Mouse (Mus musculus): ENCODE measurements around the gene Olfm4.

Olfm4 gene

DNA sequence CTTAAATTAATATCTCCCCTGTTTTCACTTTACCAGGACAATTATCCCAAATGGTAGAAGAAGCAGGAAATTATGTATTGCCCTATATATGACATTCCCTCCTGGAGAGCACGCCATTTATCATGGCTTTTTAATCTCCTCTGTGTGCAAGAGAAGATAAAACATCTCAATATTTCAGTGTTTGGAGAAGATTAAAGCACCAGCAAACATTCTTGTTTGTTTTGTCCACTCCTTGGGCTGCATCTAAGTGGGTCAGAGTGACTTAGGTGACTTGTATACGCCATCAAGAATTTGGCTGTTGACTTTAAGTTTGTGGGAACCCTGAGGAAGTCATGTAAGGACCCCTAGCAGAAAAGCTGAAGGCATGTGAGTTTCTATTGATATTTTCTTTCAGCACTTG is at the start of gene Olfm4:
Olfm4 (plus strand) TSS at position 301 of the 400 bp plus-strand sequence.
- DNase-seq (ENCODE audit: low read depth in 2 of 2, low spot score in 2 of 2) = no peak

DNA sequence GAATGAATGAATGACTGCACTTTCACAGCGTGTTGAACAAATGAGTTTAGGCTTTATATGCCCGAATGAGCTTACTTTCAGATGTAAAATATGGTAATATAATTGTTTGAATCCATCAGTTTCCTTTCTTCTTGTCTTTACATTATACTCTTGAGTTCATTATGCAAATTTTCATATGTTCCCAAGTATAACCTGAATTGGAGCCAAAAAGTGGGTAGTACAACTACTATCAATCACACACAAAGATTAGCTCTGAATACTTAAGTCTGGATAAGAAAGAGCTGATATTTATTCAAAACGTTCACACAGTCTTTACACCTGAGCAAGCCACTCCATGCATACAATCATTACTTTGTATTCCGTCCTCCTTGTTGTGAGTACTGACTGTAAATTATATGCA is 49.5 kb upstream of the Olfm4 start:
- DNase-seq (ENCODE audit: low read depth in 2 of 2, low spot score in 2 of 2) = no peak

DNA sequence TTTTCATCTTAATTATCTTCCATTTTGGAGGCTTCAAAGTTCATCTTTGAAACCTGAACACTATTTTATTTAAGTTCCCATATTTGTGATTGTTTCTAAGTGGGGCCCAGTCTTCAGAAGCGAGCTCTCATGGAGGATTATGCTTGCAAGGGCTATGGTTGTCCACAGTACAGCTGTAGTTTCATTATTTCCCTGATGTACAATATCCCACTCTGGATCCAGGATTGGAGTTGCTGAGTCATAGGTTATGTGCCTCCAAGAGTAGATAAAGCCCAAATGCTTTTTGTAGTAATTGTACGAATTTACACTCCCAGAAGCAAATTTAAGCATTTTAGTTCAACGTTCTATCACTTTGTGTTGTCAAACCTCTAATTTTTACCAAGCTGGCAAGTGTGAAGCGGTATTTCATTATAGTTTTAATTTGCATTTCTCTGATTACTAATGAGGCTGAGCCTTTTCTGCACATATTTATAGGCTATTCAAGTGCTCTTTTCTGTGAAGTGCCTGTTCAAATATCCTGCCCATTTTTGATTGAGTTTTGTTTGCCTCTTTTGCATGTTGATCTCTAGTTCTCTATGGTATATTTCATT is 46.9 kb upstream of the Olfm4 start:
- no peak for DNase-seq (ENCODE audit: low read depth in 2 of 2, low spot score in 2 of 2)

DNA sequence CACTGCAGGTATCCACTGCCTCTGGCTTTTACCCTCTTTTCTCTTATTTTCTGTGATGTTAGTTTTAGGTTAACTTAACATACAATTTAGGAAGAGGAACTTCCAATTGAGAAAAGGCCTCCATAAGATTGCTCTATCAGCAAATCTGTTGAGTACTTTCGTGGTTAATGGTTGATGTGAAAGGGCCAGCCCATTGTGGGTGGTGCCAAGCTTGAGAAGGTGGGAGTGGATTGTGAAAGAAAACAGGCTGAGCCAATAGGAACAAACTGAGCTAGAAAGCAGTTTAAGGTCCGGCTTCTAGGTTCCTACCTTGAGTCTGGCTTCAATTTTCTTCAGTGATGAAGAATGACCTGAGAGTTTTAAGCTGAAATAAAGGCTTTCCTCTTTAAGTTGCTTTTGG is 38.0 kb upstream of the Olfm4 start:
- no peak for DNase-seq (ENCODE audit: low read depth in 2 of 2, low spot score in 2 of 2)

DNA sequence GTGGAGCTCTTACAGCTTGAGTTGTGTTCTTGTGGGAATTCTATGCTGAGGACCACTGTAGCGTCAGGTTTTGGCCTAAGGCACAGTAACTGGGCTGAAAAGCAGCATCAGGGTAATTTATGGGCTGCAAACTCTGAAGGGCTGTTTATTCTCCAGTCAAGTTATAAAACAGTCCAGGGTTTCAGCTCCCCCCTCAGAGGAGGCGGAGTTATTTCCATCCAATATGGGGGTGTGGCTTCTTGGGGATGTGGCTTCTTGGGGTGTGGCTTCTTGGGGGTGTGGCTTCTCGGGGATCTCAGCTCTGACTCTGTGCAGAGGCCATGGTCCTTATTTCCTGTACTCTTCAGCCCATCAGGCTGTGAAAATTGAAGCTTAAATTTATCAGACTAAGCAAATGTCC is 28.2 kb upstream of the Olfm4 start:
- no peak for DNase-seq (ENCODE audit: low read depth in 2 of 2, low spot score in 2 of 2)

DNA sequence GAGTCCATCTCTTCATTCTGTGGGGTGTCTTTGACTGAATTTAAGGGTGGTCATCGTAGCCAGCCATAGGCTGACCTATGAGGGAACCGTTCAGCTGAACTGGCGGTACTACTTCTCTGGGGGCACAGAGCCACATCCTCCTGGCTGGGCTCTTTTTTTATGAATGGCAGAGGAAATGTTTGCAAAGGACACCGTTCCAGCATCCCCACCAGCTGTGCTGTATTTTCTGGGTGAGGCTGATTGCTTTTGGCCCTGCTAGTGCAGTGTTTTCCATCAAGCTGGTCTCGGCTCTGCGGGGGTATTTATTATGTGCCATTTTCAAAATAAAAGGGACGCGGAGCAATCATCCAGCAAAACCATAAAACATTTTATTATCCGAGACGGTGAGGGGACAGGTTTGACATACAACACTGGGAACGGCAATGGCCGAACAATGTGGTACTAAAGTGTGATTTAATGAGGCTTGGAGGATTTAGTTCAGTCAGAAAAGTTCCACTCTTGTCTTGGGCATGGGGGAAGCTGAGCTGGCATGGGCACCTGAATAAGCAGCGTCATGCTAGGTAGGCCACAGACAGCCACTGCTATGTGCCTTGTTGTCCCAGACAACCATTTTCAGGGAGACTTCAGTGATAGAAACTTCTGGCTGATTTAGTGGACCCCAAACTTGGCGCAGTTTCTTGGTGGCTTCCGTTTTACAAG is 25.9 kb upstream of the Olfm4 start:
- DNase-seq (ENCODE audit: low read depth in 2 of 2, low spot score in 2 of 2) = no peak

DNA sequence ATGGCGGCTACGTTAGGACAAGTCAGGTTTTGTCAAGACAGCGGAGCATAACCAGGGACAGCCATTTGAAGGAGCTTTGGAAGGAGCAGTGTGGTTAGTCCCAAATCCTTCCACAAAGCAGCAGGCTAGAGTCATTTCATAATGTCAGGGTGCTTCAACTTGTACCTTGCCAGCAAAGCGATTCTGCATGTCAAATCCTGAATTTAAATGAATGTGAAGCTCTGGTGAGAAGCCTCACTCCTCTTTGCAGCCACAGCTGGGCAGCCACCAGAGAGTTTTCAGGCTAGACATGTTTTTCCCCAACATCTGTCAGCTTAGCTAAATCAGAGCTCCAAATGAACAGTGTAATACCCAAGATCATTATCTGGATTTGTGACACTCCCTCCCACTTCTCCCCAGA is 22.7 kb upstream of the Olfm4 start:
- no peak for DNase-seq (ENCODE audit: low read depth in 2 of 2, low spot score in 2 of 2)

DNA sequence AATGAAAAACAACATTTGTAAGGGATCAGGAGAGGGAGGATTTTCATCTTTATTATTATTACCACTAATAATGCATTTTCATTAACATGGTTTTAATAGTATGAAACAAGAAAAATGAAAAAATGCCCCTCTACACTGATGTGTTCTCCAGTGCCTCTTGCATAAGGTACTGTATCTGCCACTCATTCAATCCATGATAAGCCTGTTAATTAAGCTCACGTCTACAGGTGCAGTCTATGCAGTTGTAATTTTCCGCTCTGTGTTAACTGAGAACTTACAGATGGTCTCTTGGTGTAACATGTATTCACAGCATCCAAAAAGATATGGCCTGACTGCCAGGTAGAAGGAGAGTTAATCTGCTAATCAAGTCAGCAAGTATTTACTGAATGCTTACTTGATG is 22.3 kb upstream of the Olfm4 start:
- DNase-seq (ENCODE audit: low read depth in 2 of 2, low spot score in 2 of 2) = no peak

DNA sequence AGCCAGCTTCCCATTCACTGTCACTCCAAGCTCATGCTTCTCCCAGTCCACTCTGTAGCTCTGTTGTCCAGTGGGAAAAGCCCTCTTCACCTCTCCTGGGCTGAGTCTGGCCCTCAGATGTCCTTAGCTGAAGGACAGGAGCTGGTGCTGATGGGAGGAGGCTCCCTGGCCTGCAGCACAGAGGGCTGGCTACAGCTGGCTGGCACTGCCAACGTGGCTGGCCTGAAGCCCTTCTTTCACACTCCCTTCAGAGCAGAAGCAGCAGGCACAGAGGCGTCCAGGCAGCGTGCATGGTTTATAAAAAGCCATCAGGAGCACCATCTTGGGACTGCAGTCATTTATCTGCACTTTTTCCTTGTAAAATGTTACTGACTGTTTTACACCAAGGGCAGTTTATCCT is 13.7 kb upstream of the Olfm4 start:
- DNase-seq (ENCODE audit: low read depth in 2 of 2, low spot score in 2 of 2) = no peak

DNA sequence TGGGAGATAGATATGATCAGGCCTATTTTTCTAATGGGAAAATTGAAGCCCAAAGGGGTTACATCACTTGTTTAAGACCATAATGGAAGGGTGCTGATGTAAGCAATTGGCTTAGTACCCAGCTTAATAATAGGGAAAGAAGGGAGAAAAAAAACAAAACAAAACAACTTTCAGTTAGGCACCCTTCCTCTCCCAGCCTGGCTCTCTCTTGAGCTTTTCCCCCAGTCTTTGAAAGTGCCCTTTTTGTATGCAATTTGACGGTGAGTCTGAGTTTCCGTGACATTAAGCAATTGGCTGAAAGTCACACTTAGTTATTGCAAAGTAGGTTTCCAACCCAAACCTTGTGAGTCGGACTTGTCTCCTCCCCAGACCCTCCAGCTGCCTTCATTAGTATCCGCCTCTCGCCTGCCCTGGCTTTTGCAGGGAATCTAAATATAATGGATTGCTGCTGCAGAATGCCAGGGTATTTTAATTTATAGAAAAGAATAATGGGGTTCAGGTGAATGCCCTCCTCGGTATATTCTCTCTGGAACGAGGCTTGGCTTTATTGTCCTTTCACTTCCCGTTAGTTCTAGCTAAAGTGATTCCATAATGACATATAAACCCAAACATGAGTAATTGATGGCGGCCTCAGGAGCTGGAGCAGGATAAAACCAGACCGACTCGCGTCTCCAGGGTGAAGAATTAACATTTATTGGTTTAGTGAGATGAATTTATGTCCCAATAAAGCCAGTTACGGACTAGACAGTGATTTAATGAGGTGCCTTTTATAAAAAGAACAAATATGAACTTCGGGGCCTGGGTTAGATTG is 12.7 kb upstream of the Olfm4 start:
- no peak for DNase-seq (ENCODE audit: low read depth in 2 of 2, low spot score in 2 of 2)

DNA sequence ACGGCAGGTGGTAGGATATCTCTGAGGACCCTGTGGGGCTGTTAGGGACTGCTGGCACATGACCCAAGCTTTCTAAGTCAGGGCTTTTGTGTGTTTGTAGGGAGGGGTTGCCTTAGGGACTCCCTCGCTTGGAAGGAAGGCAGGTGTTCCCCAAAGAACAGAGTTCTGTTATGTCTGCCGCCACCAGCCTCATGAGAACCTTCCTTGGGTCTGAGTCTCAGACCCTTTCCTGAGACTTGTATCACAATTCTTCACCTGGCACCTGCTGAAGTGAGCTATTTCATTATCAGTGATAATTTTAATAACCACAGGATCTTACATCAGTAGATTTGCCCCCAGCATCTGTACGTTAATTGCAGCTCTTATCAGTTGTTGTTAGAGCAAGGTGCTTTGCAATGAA is 2.4 kb upstream of the Olfm4 start:
- no peak for DNase-seq (ENCODE audit: low read depth in 2 of 2, low spot score in 2 of 2)

DNA sequence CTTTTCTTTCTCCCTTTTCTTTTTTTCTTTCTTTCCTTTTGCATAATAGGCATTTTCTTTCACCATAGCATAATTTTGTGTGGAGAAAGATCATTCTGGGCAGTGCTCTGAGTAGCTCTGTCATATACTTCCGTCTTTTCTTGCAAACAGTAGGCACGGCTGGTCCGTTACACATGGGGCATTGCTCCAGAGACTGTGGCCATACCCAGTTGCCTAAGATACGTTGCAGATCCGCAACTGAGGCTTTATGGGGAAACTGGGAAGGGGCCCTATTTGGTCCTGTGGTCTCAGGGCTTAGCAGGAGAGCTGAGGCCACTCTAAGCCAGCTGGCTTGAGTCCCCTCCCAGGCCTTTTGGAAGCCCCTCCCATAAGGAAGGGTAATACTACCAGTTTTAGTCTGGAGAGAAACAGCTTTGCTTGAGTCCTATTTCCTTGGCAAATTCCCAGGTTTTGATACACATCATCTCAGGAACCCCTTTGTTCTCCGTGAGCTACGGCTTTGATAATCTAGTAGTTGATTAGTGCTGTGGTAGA is 1.3 kb downstream of the Olfm4 start:
- no peak for DNase-seq (ENCODE audit: low read depth in 2 of 2, low spot score in 2 of 2)

DNA sequence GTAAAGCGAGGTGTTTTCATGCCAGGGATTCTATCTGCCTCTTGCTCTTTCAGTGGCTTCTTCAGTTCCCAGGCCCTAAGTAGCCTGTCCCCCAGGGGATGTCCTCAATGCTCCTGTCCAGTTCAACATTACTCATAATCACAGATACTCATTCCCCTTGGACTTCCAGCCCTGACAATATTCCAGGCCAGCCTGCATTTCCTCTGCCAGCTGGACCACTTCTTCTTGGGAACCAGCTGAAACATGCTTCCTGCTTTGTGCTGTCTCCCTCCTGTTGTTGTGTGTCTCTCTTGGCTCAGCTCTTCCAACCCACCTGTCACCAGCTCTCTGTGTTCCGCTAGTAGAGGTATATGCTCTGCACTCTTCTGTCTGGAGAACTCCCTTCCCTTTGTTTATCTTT is 1.8 kb downstream of the Olfm4 start:
- no peak for DNase-seq (ENCODE audit: low read depth in 2 of 2, low spot score in 2 of 2)

DNA sequence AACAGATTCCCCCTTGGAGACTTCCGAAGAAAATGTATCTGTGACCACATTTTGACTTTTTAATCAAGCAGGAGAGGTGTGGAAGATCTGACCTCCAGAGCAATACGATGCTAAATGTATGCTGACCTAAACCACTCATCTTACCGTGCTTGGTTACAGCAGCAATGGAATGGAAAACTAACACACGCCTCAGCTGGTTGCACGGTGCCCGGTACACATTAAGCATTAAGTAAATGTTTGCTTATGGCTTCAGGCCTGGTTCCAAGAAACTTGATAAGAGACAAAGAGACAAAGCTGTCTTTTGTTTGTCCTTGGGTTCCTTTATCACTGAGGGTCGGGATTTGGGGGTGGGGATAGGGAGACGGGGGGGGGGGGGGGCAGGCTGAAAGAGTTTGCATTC is 3.0 kb downstream of the Olfm4 start:
- no peak for DNase-seq (ENCODE audit: low read depth in 2 of 2, low spot score in 2 of 2)

DNA sequence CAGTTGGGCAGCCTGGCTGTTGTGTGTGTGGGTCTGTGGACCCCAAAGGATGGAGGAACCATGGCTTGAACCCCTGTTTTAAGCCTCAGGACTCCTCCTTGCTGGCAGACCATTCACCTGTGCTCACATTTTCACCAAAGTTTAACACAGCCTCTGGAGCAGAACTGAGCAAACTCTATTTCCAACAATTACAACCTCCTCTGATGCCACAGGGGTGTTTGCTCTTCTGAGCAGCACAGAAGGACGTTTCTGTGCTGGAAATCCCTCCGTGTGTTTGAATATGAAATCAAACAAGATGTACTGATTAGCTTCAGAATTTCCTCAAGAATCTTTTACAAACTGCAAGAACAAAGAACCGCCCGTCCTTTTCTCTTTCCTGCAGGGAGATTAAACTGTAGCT is 5.9 kb downstream of the Olfm4 start:
- DNase-seq (ENCODE audit: low read depth in 2 of 2, low spot score in 2 of 2) = no peak

DNA sequence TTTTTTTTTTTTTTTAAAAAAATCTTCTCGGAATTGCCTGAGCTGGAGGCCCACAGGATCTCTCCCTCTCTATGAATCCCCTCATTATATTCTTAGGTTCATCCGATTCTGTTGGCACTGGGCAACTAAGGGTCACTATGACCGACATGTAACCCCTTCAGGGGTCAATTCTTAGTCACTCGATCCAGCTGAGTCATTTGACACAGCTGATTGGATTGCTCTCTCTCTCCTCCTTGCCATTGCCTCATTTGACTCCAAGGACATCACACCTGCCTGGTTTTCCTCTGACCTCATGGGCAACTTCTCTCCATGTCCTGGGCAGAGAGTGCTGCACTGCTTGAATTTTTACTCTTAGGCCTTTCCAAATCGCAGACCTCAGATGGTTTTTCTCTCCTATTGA is 6.7 kb downstream of the Olfm4 start:
- DNase-seq (ENCODE audit: low read depth in 2 of 2, low spot score in 2 of 2) = no peak

DNA sequence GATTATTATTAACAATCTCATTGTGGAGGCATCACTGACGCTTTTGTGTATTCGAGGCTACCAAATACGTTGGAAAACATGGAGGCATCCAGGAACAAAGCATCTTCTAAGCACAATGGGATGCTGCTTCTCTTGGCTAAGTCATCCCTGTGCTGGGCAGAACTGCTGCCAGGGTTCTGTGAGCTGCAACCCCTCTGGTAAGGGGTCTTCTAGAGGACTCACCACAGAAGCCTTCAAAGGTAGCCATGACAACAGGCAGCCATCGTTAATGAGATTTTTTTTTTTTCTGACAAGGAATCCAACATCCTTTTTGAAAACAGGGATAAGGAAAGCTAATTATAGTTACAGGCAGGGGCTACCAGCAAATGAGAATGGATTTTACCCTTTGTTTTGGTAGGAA is 13.7 kb downstream of the Olfm4 start:
- DNase-seq (ENCODE audit: low read depth in 2 of 2, low spot score in 2 of 2) = no peak

DNA sequence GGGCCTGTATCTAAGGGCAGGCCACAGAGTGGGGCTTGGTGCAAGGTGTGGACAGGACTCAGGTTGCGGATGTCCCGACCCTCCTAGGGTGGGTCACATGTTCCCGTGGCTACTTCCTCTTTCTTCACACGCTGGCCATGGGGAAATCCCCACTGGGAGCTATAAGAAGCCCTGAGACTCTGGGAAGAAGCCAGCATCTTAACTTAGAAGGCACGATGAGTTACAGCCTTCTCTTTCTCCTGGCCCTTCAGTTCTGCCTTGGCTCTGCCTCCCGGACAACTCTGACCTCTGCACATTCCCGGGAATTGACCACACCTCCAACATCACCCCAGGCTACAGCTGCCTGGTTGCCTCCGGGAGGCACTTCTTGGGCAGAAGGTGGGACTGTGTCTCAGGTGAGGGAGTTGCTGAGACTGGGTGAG is 16.2 kb downstream of the Olfm4 start:
- DNase-seq (ENCODE audit: low read depth in 2 of 2, low spot score in 2 of 2) = no peak

DNA sequence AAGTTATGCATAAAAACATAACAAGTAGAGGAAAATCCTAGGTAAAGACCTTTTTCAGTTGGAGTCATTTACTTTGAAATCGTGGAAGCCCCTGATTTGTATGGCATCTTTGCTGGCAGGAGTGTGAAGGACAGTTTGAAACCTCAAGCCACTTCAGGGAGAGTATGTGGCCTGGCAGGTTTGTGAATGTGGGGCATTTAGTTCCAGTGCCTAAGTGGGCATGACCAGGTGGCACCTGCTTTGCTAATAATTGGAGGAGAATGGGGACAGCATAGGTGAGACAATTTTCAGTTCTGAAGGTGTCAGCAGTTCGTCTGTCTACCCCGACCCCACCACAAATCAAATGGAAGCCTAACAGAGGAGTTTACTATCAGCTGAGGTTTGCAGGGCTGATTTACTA is 23.8 kb downstream of the Olfm4 start:
- no peak for DNase-seq (ENCODE audit: low read depth in 2 of 2, low spot score in 2 of 2)

DNA sequence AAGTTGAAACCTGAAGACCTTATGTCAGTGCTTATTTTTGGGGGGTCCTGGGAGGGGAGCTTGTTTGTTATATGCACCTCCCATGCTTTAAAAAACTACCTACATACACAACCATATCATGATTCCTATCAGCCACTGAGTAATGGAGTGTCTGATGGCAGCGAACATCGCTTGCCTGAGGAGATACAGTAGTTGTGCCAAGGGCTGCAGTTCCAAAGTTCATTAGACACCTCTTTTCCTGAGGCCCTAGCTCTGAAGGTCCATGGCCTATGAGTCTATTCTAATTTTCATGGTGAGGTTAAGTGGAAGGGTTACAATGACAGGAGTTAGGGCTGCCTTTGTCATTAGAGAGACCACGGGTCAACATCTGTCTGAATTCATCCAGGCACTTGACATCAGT is 26.5 kb downstream of the Olfm4 start:
- DNase-seq (ENCODE audit: low read depth in 2 of 2, low spot score in 2 of 2) = no peak

DNA sequence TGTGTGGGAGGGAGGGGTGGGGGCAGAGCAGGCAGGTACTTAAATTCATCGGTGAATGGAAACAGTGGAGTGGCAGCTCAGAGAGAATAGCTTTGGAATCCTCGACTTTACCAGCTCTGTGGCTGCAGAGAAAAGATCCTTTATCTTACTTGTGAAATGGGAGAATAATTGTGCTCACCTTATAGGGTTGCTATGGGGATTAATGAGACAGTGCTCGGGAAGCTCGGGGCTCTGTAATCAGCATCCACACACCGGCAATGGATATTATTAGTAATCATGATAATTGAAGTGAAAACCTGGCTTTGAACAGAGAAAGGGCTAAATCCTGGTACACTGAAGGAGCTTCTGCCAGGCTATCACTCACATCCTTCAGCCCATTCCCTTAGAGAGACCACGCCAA is 31.1 kb downstream of the Olfm4 start:
- DNase-seq (ENCODE audit: low read depth in 2 of 2, low spot score in 2 of 2) = no peak

DNA sequence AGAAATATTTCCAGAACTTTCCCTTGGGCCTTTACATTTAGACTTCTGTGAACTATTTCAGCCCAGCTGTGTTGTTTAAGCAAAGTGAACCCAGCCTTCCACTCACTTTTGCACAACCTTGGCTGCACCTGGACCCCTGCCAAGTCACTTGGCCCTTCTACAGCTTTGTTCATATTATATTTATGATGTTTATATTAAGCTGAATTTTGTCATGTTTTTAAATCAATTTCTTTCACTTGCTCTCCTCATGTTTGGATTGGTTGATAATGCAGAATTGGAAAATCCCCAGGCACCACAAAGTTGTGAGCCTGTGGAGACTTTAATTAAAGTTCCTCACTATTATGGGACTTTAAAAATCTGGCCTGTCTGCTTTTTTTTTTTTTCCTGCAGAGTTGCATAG is 32.2 kb downstream of the Olfm4 start:
- no peak for DNase-seq (ENCODE audit: low read depth in 2 of 2, low spot score in 2 of 2)
